Mouse (Mus musculus) hematopoietic stem cell, adult 5-6 weeks (primary cell): ENCODE results near the gene Grn. TPM values are rescaled to one million over a fixed set of nuclear protein-coding genes. Genes with fewer than 3 reads are reported as not detected.
"Not testable (repeated sequence)": the region's sequence is repeated elsewhere in the genome, so short reads cannot be mapped to it uniquely, and the experiment has no call there.

Experiments
- ATAC-seq, 2 experiments: fragments of 125-278 bp in 1 of 2; replicated peaks in 1 of 2; 2 replicates each; pipeline ENCODE4 v1.8.0; 2016 to 2017; ENCODE audit warnings: inconsistent platforms in 2 of 2, mild to moderate bottlenecking in 2 of 2, moderate number of reproducible peaks in 2 of 2, low read depth in 1 of 2, moderate TSS enrichment in 1 of 2; ENCODE audit not compliant: low FRiP score in 2 of 2, poor library complexity in 2 of 2, severe bottlenecking in 2 of 2, insufficient read depth in 1 of 2, low TSS enrichment in 1 of 2
- total RNA-seq: library from RNA; stranded (forward); fragments of 172-1452, 232-1000 nt; gene quantifications from 2 replicates; pipeline ENCODE4 v1.2.3, GENCODE M21; 2017

Gene Grn
- 28.1 and 35.6 TPM in 2 replicates for total RNA-seq

DNA sequence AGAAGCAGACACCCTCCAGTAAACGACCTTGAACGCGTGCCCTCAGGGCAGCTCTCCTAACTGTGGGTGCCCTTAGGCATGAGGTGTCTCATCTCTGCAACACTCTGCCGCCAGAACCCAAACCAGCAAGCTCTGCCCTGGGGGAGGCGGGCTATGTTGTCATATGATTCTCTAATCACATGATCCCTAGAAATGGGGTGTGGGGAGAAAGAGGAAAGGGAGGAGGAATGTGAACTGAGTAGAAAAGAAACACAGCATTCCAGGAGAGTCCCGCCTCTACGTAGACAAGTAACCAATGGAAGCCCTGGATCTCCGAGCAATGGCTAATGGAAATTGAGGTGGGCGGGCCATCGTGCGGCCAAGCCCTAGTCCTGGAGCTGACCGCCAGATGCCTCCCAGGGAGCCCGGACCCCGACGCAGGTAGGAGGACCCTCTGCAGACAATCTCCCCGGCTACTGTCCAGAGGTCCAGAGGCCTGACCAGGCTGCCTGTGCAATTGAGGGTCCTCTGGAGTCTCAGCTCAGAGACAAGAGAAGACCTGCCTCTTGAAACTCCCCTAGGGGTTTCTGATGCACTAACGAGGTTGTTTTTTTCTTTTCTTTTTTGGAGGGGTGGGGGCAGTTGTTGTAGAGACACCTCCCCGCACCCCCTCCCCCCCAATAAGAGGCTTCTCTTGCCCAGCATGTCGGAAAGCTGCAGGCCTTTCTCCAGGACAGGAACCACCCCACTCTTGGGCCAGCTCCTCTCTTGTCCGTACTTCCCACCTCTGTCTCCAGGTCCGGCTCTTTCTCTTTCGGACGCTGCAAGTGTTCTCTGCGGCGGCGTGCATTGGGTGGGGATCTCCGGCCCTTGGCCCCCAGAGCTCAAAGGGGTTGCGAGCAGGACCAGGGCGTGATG, at the start of gene Grn:
Gene Grn, plus strand, starts transcription at position 195 of the 897 bp plus-strand sequence.
- ATAC-seq = peak; percentile 68 to 78

DNA sequence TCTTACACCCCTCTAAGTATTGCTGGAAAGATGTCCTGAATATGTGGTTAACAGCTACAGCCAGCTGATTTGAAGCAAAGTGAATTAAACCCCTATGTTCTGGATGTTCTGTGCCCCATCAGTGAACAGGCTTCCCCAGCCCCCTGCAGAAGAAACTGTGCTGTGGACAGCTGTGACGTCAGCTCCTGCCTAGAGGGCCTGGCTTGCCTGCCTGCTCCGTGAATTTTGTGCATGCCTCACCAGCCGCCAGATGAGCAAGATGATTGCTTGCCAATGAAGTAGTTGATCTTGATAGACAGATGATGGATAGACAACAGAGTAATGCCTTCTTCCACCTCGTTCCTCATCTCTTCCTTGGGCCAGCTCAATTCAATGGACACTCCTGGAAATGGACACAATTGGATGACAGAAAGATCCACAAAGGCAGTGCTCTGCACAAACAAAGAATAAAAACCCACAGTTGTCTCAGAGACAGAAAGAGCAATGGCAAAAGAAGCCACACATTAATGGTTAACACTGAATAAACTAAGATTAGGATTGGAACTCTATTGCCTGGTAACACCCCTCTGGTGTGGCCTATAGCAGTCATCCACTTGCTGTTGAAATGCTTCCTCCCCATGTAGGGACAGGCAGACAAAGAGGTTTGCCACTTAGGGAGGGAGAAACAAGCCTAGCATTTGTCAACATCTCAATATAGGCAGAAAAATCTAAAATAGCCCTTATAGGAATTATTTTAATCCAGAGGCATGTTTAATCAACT, 48.6 kb upstream of the Grn start:
- no peak for ATAC-seq

DNA sequence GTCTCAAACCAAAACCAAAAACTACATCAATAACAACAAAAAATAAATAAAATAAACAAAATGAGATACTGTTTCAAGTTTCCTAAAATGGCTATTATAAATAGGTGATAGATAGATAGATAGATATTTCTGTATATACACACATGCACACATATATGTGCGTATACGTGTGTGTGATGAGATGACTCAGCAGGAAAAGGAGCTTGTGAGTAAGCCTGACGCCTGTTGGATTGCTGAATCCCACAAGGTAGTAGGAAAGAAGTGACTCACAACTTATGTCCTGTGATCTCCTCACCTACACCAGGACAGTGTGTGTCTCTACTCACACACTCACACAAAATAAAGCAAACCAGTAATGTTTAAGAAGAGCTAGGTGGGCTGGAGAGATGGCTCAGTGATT, 47.3 kb upstream of the Grn start:
- ATAC-seq = no peak

DNA sequence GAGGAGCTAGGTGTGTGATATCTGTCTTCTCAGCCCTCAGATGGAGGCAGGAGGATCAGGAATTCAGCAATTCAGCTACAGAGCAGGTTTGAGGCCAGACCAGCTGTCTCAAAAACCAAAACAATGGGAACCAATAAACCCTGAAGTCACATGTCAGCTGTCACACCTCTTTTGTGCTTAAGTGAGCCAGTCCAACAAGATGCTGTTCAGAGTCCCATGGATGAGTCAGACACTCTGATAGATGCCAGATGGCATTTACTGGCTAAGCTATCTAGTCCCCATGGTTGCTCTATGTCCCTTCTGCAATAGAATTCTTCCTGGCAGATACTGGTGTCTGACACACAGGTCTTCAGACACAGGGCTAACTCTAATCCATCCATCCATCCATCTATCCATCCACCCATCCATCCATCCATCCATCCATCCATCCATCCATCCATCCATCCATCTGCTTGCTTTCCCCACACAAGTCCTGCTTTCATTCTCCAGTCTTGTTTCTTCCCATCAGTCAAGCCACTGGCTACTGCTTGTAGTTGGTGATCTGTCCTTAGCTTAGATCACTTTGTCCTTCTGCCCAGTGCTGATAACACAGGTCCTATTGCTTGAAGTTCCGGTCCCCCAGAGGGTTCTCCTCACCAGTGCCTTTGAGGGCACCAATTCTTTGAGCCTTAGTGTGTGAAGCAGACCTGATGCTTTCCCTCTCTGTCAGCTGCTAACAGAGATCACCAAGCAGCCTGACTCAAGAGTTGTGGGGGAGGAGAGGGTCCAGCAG, 46.6 kb upstream of the Grn start:
- ATAC-seq = no peak

DNA sequence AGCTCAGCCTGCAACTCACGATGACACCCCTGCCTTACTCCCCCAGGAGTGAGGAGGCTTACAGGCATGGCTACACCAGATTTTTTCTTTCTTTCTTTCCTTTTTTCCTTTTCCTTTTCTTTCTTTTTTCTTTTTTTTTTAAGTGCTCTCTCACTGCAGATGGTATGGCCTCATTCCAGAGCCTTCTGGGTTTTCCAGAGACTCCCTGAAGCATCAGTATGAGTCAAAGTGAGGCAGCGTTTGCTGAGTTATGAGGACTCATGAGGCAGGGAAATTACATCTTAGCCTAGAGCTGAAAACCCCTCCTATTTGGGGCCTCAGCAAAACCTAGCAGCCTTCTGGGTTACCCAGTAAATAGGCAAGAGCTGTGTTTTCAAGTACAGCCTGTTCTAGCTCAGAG, 45.7 kb upstream of the Grn start:
- ATAC-seq = no peak

DNA sequence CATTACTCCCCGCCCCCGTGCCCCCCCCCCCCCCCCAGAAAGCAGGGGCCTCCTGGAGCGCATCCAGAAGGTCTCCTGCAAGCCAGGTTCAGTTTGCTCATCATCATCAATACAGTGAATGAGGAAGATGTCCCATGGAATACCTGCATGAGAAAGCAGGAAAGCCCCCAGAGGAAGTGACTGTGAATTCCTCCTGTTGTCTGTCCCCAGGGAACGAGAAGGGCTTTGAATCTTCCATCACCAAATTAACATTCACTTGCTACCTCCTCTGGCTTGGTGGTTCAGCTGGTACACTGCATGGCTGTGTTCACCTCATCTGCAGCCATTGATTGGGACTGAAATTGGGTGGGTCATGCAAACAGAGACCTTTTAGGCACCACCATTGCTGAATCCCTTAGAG, 45.0 kb upstream of the Grn start:
- ATAC-seq = no peak

DNA sequence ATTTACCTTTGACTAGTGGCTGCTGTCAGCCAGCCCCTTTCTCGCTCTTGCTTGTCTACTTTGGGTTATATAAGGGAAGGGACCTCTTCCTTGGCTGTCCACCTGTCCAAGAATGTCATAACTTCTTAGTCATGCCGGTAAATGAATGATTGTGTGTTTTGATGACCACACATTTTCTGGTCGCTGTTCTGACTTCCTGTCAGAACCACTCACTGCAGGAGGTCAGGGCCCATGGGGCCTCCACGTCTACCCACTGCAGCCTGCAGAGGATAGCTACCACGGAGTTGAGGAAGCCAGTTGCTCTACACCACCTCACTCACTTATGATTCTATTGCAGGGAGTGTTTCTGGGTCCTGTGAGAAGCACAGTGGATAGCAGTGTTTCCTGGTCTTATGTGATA, 44.0 kb upstream of the Grn start:
- ATAC-seq = no peak

DNA sequence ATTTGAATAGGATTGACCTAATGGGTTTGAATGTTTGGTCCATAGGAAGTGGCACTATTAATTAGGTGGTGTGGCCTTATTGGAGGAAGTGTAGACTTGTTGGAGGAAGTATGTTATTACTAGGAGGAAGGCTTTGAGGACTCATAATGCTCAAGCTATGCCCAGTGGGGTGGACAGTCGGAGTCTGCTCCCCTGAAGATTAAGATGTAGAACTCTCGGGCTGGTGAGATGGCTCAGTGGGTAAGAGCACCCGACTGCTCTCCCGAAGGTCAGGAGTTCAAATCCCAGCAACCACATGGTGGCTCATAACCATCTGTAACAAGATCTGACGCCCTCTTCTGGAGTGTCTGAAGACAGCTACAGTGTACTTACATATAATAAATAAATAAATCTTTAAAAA, 40.7 kb upstream of the Grn start:
- not testable (repeated sequence) for ATAC-seq

DNA sequence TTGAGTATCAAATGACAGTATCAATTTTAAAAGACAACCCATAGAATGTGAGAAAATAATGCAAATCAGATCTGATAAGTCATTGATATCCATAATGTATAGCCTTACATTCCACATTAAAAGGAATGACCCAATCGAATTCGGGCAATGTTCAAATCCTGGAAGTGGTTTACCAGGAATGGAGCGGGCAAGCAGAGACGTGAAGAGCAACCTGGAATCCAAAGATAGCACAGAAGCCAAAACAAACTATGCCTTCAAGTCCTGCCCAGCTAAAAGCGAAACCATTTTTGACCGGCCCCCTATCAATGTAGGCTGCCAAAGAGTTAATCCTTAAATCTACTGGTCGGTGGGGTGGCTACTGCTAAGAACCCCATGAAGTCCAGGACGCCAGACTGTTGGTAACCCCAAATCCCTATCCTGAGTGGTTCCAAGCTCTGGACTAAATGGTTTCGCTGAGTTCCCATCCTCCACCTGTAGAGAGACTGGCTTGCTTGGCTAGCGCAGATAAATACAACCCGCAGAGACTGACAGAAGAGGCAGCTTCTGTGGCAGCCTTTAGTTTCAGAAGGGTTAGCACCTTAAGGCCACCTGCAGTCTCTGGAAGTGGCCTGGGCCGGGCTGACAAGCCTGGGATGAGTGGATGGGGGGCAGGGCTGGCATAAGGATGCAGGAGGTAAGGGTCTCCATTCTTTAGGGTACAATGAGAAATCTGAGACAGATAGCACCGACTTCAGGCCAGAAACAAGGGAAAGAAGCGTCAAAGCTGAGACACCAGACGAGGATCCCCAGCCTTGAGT, 37.5 kb upstream of the Grn start:
- ATAC-seq = no peak; a peak in 1 of 4 replicates

DNA sequence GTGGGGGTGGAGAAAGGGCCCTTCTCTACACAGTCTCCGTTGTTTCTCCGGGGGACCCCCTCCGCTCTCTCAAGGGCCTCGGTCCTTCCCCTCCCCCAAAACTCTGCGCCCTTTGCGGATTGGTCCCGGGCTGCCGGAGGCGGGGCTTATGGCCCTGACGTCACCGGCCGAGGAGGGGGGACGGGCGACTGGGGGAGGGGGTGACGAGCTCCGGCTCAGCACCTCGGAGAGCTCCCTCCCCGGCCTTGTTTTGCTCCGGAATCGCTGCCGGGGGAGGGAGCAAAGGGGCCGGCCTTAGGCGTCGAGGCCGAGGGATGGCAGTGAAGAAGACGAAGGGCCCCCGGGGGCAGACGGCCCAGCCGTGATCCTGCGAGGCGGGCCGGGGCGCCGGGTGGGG, 36.9 kb upstream of the Grn start, which contains the start of gene Rundc3a:
Gene Rundc3a, plus strand, starts transcription at position 166 of the 397 bp plus-strand sequence.
- peak; percentile 35 to 74 for ATAC-seq

DNA sequence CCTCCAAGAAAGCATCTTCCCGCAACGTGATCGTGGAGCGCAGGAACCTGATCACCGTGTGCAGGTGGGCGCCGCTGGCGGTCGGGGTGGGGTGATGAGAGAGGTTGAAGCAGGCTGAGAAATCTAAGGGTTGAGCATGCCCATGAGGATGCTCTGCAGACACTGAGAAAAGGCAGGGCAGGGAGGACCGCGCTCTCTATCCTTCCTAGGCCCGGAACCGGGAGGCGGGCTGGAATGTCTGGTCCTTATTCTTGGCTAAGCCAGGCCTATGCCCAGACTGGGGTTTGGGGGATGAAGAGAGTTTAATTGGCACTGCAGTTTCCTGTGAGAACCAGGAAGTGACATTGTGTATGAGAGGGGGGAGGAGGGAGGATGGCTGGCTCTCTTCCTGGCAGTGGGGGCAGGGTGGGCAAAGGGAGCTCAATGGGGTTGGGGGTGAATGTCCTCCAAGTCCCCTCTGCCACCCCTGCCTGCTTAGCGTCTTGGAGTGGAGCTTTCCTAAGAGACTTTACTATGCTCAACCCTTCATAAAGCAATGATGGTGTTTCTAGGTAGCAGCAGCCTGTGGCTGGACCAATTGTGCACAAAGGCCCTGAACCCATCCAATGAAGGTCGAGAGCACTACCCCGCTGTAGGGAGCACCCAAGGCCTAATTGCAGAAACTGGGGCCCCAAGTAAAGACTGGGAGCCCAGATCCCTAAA, 36.2 kb upstream of the Grn start:
- no peak for ATAC-seq

DNA sequence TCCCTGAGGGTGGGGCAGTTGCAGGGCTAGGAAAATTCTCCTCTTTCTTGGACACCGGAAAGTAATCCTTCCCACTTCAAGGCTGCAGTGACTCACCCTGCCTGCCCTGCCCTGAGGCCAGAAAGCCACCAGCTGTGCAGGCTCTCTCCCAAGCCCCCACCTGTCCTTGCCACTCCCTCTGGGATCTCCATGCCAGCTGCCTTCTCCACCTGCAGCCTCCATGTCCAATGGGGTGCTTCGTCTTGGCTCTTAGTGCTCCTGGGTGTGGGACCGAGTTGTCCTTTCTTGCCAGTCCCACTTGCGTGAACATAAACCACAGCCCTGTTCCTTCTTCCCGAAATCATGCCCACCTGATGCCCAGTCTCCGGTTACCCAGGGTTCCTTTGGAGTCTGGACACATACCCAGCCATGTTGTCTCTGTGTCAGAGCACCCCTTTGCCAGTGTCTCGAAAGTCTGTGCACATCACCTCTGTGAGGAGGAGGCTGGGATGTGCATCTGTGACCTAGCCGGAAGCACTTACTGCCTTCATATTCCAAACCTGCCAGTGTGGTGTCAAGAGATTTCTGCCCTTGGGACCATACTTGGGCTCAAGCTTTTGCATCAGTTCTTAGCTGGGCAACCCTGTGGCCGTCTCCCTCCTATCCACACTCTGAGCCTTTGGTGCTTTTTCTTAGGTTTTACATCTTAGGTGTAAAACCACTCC, 35.5 kb upstream of the Grn start:
- ATAC-seq = no peak

DNA sequence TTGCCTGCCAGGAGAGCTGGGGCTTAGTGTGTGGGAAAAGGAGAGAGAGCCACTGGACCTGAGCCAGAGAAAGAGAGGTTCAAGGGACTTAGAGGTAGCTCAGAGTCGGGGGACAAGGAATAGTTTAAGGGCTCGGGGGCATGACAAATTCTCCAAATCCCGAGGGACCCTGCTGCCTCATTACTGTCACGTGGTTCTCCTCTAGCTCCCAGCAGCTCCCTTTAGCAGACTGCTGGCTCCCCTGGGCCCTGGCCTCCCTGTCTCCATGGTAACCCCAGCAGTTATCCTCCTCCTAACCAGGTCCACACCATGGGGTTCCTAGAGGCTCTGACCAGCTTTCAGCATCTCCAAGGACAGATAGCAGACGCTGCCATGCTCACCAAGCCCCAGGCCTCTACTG, 34.9 kb upstream of the Grn start:
- no peak for ATAC-seq

DNA sequence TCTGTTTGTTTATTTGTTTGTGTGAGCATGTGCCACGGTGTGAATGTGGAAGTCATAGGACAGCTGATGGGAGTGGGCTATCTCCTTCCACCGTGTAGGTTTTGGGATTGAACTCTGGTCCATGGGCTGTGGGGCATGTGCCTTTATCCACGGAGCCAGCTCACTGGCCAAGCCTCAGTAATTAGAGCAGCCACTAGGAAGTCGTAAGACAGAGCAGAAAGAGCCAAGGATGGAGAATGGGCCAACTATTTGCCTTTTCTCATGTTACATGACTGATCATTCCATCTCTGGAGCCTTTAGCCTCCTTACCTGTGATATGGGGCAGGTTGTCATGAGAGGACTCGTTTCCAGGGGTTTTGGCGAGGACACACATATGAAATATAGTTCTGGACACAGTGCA, 33.9 kb upstream of the Grn start:
- no peak for ATAC-seq

DNA sequence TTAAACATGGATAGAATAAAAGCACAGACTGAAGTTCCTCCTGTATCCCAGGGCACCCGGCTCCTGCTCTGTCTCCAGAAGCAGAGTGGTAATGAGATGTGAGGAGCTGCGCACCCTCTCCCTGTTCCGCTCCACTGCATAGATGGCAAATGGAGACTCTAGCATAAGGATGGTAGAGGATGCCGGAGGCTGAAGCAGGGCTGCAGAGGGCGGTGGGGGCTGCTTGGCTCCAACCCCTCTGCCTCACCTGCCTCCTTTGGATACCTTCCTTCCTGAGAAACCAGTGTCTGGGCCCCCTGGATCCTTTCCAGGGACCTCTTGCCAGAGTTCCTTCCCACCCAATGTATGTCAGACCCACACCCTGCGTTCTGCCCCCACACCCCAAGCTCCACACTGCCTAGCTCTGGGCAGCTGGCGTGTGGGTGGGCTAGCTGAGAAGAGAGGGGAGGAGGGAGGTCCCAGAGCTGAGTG, 33.4 kb upstream of the Grn start:
- no peak for ATAC-seq
